Mouse (Mus musculus) cerebellum, adult 8-10 months (tissue): Measurements from ENCODE around the gene Zfp691.

ENCODE experiments used
- DNase-seq: peaks from one replicate; pipeline ENCODE4 v3.0.0; 2022

The Zfp691 gene

GRCm38 (mm10) chr4:119120095-119120494 is 53.9 kb downstream of the Zfp691 start:
- DNase-seq, result no peak
